Mouse (Mus musculus) ES-Bruce4 (cell line): ENCODE measurements around the gene Alox5. TPM values are rescaled to one million over a fixed set of nuclear protein-coding genes. Genes with fewer than 3 reads are reported as not detected.

Experiments
- H3K27ac ChIP-seq: 2 replicates; pipeline ENCODE4 v1.5.1; 2012; ENCODE audit warnings: low read length, inconsistent platforms; ENCODE audit not compliant: insufficient read depth
- H3K27me3 ChIP-seq: 2 replicates; pipeline ENCODE4 v1.6.1; 2012; ENCODE audit warnings: mild to moderate bottlenecking, low read length, inconsistent platforms; ENCODE audit not compliant: control insufficient read depth, poor library complexity, insufficient read depth, severe bottlenecking
- H3K36me3 ChIP-seq: 2 replicates; pipeline ENCODE4 v1.6.1; 2012; ENCODE audit warnings: inconsistent platforms, mild to moderate bottlenecking, low read length, moderate library complexity; ENCODE audit not compliant: control insufficient read depth, poor library complexity, insufficient read depth, severe bottlenecking
- H3K4me1 ChIP-seq: one replicate; pipeline ENCODE4 v1.8.1; 2011; ENCODE audit warnings: low read length; ENCODE audit not compliant: control insufficient read depth, insufficient read depth
- H3K4me3 ChIP-seq: 2 replicates; pipeline ENCODE4 v1.5.1; 2011; ENCODE audit warnings: low read depth, mild to moderate bottlenecking, low read length
- H3K9ac ChIP-seq: 2 replicates; pipeline ENCODE4 v1.6.1; 2012; ENCODE audit warnings: low read depth, mild to moderate bottlenecking, inconsistent platforms; ENCODE audit not compliant: poor library complexity, severe bottlenecking
- H3K9me3 ChIP-seq: replicated peaks from 2 replicates; pipeline ENCODE4 v1.6.1; 2012; ENCODE audit warnings: mild to moderate bottlenecking, low read length, inconsistent platforms; ENCODE audit not compliant: control insufficient read depth, poor library complexity, insufficient read depth, severe bottlenecking
- CTCF ChIP-seq: IDR thresholded peaks from one replicate; pipeline ENCODE4 v1.8.1; 2011; ENCODE audit warnings: low read depth, low read length
- EP300 ChIP-seq: IDR thresholded peaks from 2 replicates; pipeline ENCODE4 v1.6.1; 2011; ENCODE audit warnings: low read depth, low read length; ENCODE audit not compliant: insufficient read depth
- POLR2A ChIP-seq: IDR thresholded peaks from one replicate; pipeline ENCODE4 v1.8.1; 2011; ENCODE audit warnings: low read length; ENCODE audit not compliant: insufficient read depth
- polyA plus RNA-seq: library from polyadenylated mRNA; stranded (reverse); fragments of >200 nt; gene quantifications from 2 replicates; pipeline ENCODE4 v1.2.4, GENCODE M21; 2011; ENCODE audit warnings: low read depth; ENCODE audit not compliant: missing spikeins, insufficient read depth, insufficient read length

Alox5 gene
- polyA plus RNA-seq, 1 experiment: 5.6 TPM

- Histone ChIP-seq H3K27me3 (no peaks in the 10 kb centered on the region), H3K4me1 (no peaks in the 10 kb centered on the region)
- TF ChIP-seq CTCF (no peak), POLR2A (no peak)
Measured at GRCm38 (mm10) chr6:116485081-116485480, 24.1 kb upstream of the Alox5 start.

DNA sequence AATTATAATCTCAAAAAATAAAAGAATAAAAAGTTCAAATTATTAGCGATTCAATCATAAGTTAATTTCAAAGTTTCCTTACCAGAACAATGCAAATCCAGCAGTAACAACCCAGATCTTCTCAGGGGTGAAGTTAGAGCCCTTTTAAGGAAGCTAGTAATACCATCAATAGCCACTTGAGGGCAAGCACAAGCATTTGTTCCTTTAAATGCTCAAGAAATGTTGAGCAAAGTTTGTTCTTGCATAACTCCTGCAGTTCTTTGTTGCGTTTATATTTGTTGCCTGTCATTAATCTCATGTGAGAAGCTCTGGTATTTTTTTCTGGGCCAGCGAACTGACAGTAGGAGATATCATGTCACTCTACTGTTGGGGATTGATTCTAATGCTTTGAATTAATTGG lies 7.1 kb upstream of the Alox5 start:
- no peak for TF ChIP-seq POLR2A
- TF ChIP-seq CTCF: no peak
- no peak for TF ChIP-seq EP300
- Histone ChIP-seq H3K9me3 (no peaks in the 10 kb centered on the region), H3K4me3 (no peak overlapping the region), H3K9ac (no peak overlapping the region), H3K27me3 (no peaks in the 10 kb centered on the region), H3K4me1 (no peaks in the 10 kb centered on the region), H3K36me3 (no peaks in the 10 kb centered on the region), H3K27ac (no peak overlapping the region)

More at GRCm38 (mm10) chr6:116485081-116485480, 24.1 kb upstream of the Alox5 start:
- Histone ChIP-seq H3K4me3 (no peak overlapping the region), H3K9me3 (peaks cover 8% of the 10 kb centered on the region; the same call in 1 of the 2 replicates), H3K27ac (no peak overlapping the region), H3K36me3 (no peaks in the 10 kb centered on the region), H3K9ac (no peak overlapping the region)

DNA sequence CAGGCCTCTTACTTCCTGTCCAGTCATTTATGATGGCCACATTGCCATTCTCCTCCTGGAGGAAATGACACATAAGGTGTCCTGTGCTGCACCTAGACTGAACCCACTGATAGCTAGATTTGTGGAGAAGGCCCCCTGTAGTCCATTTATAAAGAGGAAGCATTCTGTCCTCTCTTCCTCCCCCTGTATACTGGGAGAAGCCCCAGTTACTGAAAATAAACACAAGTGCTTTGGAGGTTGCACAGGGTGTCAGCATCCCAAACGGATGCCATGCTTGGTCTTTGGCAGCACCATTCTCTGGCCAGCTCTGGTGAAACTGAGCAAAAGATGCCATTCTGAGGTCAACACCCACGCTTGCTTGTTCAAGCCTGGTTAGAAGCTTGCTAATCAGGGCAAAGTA lies 1.7 kb downstream of the Alox5 start:
- H3K27me3 ChIP-seq: peaks cover 3% of the 10 kb centered on the region; the same call in 1 of the 2 replicates
- H3K9ac ChIP-seq: no peak overlapping the region
- no peak for TF ChIP-seq POLR2A
- no peak for TF ChIP-seq EP300
- TF ChIP-seq CTCF: no peak
- H3K27ac ChIP-seq: no peak overlapping the region
- no peaks in the 10 kb centered on the region for H3K4me1 ChIP-seq
- H3K9me3 ChIP-seq: no peaks in the 10 kb centered on the region
- H3K4me3 ChIP-seq: no peak overlapping the region
- no peaks in the 10 kb centered on the region for H3K36me3 ChIP-seq

GRCm38 (mm10) chr6:116458728-116459127 lies 2.2 kb downstream of the Alox5 start:
- H3K4me1 ChIP-seq: no peaks in the 10 kb centered on the region
- no peak overlapping the region for H3K27ac ChIP-seq
- no peaks in the 10 kb centered on the region for H3K9me3 ChIP-seq
- H3K27me3 ChIP-seq: peaks cover 3% of the 10 kb centered on the region; the same call in 1 of the 2 replicates
- no peak for TF ChIP-seq CTCF
- no peak for TF ChIP-seq EP300
- no peak for TF ChIP-seq POLR2A
- no peak overlapping the region for H3K9ac ChIP-seq
- H3K36me3 ChIP-seq: no peaks in the 10 kb centered on the region
- H3K4me3 ChIP-seq: no peak overlapping the region

DNA sequence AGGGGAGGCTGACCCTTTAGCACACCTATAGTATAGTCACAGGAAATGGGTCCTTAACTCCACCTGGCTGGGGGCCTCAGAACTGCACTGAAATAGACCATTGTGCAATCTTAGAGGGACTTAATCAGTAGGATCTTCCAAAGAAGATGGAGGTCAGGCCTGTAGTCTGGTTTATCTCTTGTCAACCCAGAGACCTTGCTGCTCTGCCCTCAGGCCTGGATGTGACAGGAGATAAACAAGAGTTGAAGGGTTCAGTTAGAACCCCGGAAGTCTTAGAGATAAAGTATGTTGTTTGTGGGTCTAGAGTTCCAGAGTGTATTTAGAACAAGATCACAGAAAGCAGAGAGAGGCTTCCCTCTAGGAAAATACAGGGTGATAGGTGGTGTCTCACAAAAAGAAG lies 4.5 kb downstream of the Alox5 start:
- H3K9me3 ChIP-seq: no peaks in the 10 kb centered on the region
- no peaks in the 10 kb centered on the region for H3K4me1 ChIP-seq
- H3K4me3 ChIP-seq: no peak overlapping the region
- TF ChIP-seq POLR2A (no peak), CTCF (no peak), EP300 (no peak)
- no peak overlapping the region for H3K27ac ChIP-seq
- no peak overlapping the region for H3K9ac ChIP-seq
- H3K36me3 ChIP-seq: no peaks in the 10 kb centered on the region
- H3K27me3 ChIP-seq: peaks cover 3% of the 10 kb centered on the region; the same call in 1 of the 2 replicates

DNA sequence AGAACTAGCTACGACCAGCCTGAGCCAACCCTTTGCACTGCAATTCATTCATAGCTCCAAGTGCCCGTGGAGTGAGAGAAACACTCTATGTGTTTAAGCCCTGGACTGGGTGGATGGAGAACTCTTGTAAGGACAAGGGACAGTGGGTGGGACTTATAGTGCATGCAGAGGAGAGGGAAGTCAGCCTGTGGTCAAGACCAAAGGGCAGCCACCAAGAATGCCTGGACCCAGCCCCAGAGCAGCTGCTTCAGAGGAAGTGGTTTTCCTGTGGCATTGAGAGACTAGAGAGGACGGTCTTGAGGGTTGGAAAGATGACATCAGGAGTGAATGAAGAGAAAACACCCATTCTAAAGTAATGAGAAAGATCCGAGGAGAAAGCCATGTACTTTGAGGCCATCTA lies 5.2 kb downstream of the Alox5 start:
- no peak overlapping the region for H3K27ac ChIP-seq
- no peak overlapping the region for H3K4me3 ChIP-seq
- H3K36me3 ChIP-seq: no peaks in the 10 kb centered on the region
- H3K27me3 ChIP-seq: peaks cover 3% of the 10 kb centered on the region; the same call in 1 of the 2 replicates
- H3K4me1 ChIP-seq: no peaks in the 10 kb centered on the region
- H3K9ac ChIP-seq: no peak overlapping the region
- H3K9me3 ChIP-seq: no peaks in the 10 kb centered on the region
- TF ChIP-seq EP300 (no peak), POLR2A (no peak), CTCF (no peak)
